In the genomic region with DNA sequence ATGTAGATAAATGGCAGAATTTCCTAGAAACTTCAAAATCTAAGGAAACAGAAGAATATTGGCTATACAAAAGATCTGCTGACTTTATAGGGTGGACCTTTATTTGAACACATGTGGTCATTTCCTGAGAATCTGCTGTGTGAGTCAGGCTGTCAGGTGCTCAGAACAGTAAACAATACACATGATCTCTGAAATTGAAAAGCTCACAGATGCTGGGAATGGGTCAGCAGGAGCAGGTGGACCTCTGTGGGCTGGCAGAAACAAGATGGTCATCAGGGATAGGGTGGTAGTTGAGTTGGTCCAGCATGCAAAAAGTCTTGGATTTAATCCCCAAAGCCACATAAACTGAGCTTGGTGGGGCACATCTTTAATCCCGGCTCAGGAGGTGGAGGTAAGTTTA, we compare ENCODE assay signal across 27 mouse cellular contexts. TPM values are rescaled to one million over a fixed set of nuclear protein-coding genes. Genes with fewer than 3 reads are reported as not detected.
A peak's percentile ranks its signal among the peaks of the same experiment; 100 is the strongest.
DNase-seq lines count a peak whose midpoint lies in the region; ATAC-seq and TF ChIP-seq lines count a peak whose summit lies in the region.
"Had no signal": no experiment of that assay in that cellular context is flagged by ENCODE, and none has a peak within 500 bp of the region (broad histone marks: within the 10 kb centered on the region; RNA-seq: fewer than 3 reads in every experiment).

No protein-coding gene starts in this region.

- peaks cover 9% of the 10 kb centered on the region; the same call in 1 of the 2 replicates for H3K4me1 ChIP-seq in liver, embryonic 16.5 days (ENCODE audit: control insufficient read depth, low read depth, low read length)
- H3K4me1 ChIP-seq in liver, embryonic 12.5 days: peaks cover 18% of the 10 kb centered on the region
- no peaks in the 10 kb centered on the region for H3K4me1 ChIP-seq in intestine, postnatal 0 days (replicated peaks; ENCODE audit: control insufficient read depth, insufficient read depth, low read length)
- 0 out of 2 replicates have a peak, but pooled peaks cover 5% of the 10 kb centered on the region for H3K4me1 ChIP-seq in stomach, embryonic 16.5 days (ENCODE audit: control insufficient read depth, insufficient read depth, low read length)
- H3K4me1 ChIP-seq in forebrain, embryonic 13.5 days: no peaks in the 10 kb centered on the region; the same call in 1 of the 2 replicates
- H3K4me1 ChIP-seq: midbrain, embryonic 15.5 days; stomach, embryonic 15.5 days had no signal

- H3K9me3 ChIP-seq in liver, embryonic 16.5 days (replicated peaks; ENCODE audit: control insufficient read depth, low read length): no peaks in the 10 kb centered on the region
- no peaks in the 10 kb centered on the region for H3K9me3 ChIP-seq in liver, embryonic 12.5 days (replicated peaks)
- H3K9me3 ChIP-seq in intestine, postnatal 0 days (ENCODE audit: control insufficient read depth): no peaks in the 10 kb centered on the region
- no peaks in the 10 kb centered on the region for H3K9me3 ChIP-seq in stomach, embryonic 16.5 days (replicated peaks; ENCODE audit: control insufficient read depth, low read length)
- no peaks in the 10 kb centered on the region for H3K9me3 ChIP-seq in forebrain, embryonic 13.5 days (replicated peaks)
- H3K9me3 ChIP-seq: heart, embryonic 12.5 days; liver, embryonic 13.5 days; lung, embryonic 15.5 days; midbrain, embryonic 15.5 days; stomach, embryonic 15.5 days had no signal

- intact Hi-C loops in gastrocnemius, adult 2 months (cut with DNase I): no loop called here

- H3K4me3 ChIP-seq in gastrocnemius, adult 2 months: no peak overlapping the region
- no peak overlapping the region for H3K4me3 ChIP-seq in liver, embryonic 16.5 days (ENCODE audit: low read depth, low read length)
- H3K4me3 ChIP-seq in liver, embryonic 12.5 days: no peak overlapping the region
- H3K4me3 ChIP-seq in intestine, postnatal 0 days (ENCODE audit: low read depth, low read length): no peak overlapping the region
- no peak overlapping the region for H3K4me3 ChIP-seq in stomach, embryonic 16.5 days (replicated peaks; ENCODE audit: low read length)
- H3K4me3 ChIP-seq in forebrain, embryonic 13.5 days: no peak overlapping the region
- H3K4me3 ChIP-seq: heart, adult 2 months; heart, embryonic 12.5 days; liver, embryonic 13.5 days; lung, embryonic 15.5 days; midbrain, embryonic 15.5 days; stomach, embryonic 15.5 days had no signal

- no peak for DNase-seq in gastrocnemius, adult 2 months
- no peak for DNase-seq in gastrocnemius, adult 8-10 months (ENCODE audit: low spot score in 2 of 2)
- DNase-seq in cerebellum, postnatal 36 days: no peak
- DNase-seq: adrenal gland, postnatal 14 days; cerebellum, adult 11-12 months; cerebellum, adult 9-11 months; gastrocnemius, postnatal 36 days; heart, adult 2 months; kidney, adult 8-10 months; kidney, postnatal 4 days; liver, embryonic 13.5 days; lung, postnatal 4 days; thymus, adult 18-20 months; thymus, postnatal 25 days had no signal

- H3K27ac ChIP-seq in gastrocnemius, adult 2 months: peak overlapping the region; percentile 77
- H3K27ac ChIP-seq in liver, embryonic 16.5 days (ENCODE audit: low read length): 0 out of 2 replicates have a peak overlapping the region, but pooled peaks have one; percentile 1
- no peak overlapping the region for H3K27ac ChIP-seq in liver, embryonic 12.5 days
- H3K27ac ChIP-seq in intestine, postnatal 0 days (ENCODE audit: low read depth, low read length): peak overlapping the region; percentile 36; the same call in 1 of the 2 replicates
- H3K27ac ChIP-seq in stomach, embryonic 16.5 days (ENCODE audit: low read length): peak overlapping the region; percentile 31; the same call in 1 of the 2 replicates
- H3K27ac ChIP-seq in forebrain, embryonic 13.5 days: no peak overlapping the region
- H3K27ac ChIP-seq: heart, adult 2 months; hindbrain, embryonic 14.5 days; kidney, postnatal 0 days; liver, embryonic 13.5 days; lung, embryonic 15.5 days; midbrain, embryonic 15.5 days had no signal

- H3K27me3 ChIP-seq in liver, embryonic 16.5 days (ENCODE audit: control insufficient read depth, insufficient read depth, low read depth, low read length): no peaks in the 10 kb centered on the region
- no peaks in the 10 kb centered on the region for H3K27me3 ChIP-seq in liver, embryonic 12.5 days (replicated peaks)
- H3K27me3 ChIP-seq in intestine, postnatal 0 days (replicated peaks; ENCODE audit: control insufficient read depth, insufficient read depth, low read length): no peaks in the 10 kb centered on the region
- H3K27me3 ChIP-seq in stomach, embryonic 16.5 days (ENCODE audit: control insufficient read depth, insufficient read depth, low read length): no peaks in the 10 kb centered on the region
- no peaks in the 10 kb centered on the region for H3K27me3 ChIP-seq in forebrain, embryonic 13.5 days
- H3K27me3 ChIP-seq: heart, embryonic 12.5 days; liver, embryonic 13.5 days; lung, embryonic 15.5 days; midbrain, embryonic 15.5 days; stomach, embryonic 15.5 days had no signal

- TF ChIP-seq CTCF in gastrocnemius, adult 2 months (IDR thresholded peaks at IDR 0.05): no peak
- TF ChIP-seq CTCF in intestine, postnatal 0 days (IDR thresholded peaks at IDR 0.05; ENCODE audit: low read depth): no peak

- H3K4me2 ChIP-seq in liver, embryonic 16.5 days (ENCODE audit: low read depth, low read length): no peak overlapping the region
- H3K4me2 ChIP-seq in liver, embryonic 12.5 days: no peak overlapping the region
- H3K4me2 ChIP-seq in intestine, postnatal 0 days (replicated peaks; ENCODE audit: low read depth): no peak overlapping the region
- H3K4me2 ChIP-seq in stomach, embryonic 16.5 days (ENCODE audit: low read depth, low read length): no peak overlapping the region
- no peak overlapping the region for H3K4me2 ChIP-seq in forebrain, embryonic 13.5 days
- H3K4me2 ChIP-seq: heart, embryonic 12.5 days; hindbrain, embryonic 14.5 days; liver, embryonic 13.5 days; lung, embryonic 15.5 days; midbrain, embryonic 15.5 days; stomach, embryonic 15.5 days had no signal

- 0 out of 2 replicates have a peak, but pooled peaks have one; percentile 30 for ATAC-seq in liver, embryonic 16.5 days (ENCODE audit: low read depth)
- ATAC-seq in liver, embryonic 12.5 days: no peak
- ATAC-seq in intestine, postnatal 0 days: no peak
- no peak for ATAC-seq in stomach, embryonic 16.5 days (ENCODE audit: insufficient read depth, low FRiP score)
- no peak for ATAC-seq in forebrain, embryonic 13.5 days
- ATAC-seq: forebrain, embryonic 14.5 days; inflammation-experienced regulatory T-cells, adult 6 months; midbrain, embryonic 15.5 days had no signal

- no peaks in the 10 kb centered on the region; the same call in 1 of the 2 replicates for H3K36me3 ChIP-seq in liver, embryonic 16.5 days (ENCODE audit: control insufficient read depth, insufficient read depth)
- peaks cover 42% of the 10 kb centered on the region for H3K36me3 ChIP-seq in liver, embryonic 12.5 days
- H3K36me3 ChIP-seq in intestine, postnatal 0 days (ENCODE audit: control insufficient read depth, insufficient read depth): peaks cover 10% of the 10 kb centered on the region; the same call in 1 of the 2 replicates
- no peaks in the 10 kb centered on the region for H3K36me3 ChIP-seq in stomach, embryonic 16.5 days (ENCODE audit: control insufficient read depth, insufficient read depth, low read length)
- no peaks in the 10 kb centered on the region; the same call in 1 of the 2 replicates for H3K36me3 ChIP-seq in forebrain, embryonic 13.5 days (ENCODE audit: poor library complexity, severe bottlenecking)
- H3K36me3 ChIP-seq: heart, embryonic 12.5 days; lung, embryonic 15.5 days; midbrain, embryonic 15.5 days; stomach, embryonic 15.5 days had no signal

- no peak overlapping the region for H3K9ac ChIP-seq in liver, embryonic 16.5 days (ENCODE audit: low read depth, low read length)
- no peak overlapping the region for H3K9ac ChIP-seq in liver, embryonic 12.5 days
- H3K9ac ChIP-seq in intestine, postnatal 0 days (ENCODE audit: low read depth, low read length): no peak overlapping the region
- no peak overlapping the region for H3K9ac ChIP-seq in stomach, embryonic 16.5 days (ENCODE audit: low read length)
- no peak overlapping the region for H3K9ac ChIP-seq in forebrain, embryonic 13.5 days
- H3K9ac ChIP-seq: heart, embryonic 12.5 days; hindbrain, embryonic 14.5 days; liver, embryonic 13.5 days; lung, embryonic 15.5 days; midbrain, embryonic 15.5 days; stomach, embryonic 15.5 days had no signal

- WGBS in liver, embryonic 16.5 days (ENCODE audit: insufficient replicate concordance): 80% methylated on average over 1 of the region's 1 CpGs
- WGBS in liver, embryonic 12.5 days (ENCODE audit: insufficient replicate concordance): 77% methylated on average over 1 of the region's 1 CpGs
- 93% methylated on average over 1 of the region's 1 CpGs for WGBS in intestine, postnatal 0 days
- 74% methylated on average over 1 of the region's 1 CpGs for WGBS in stomach, embryonic 16.5 days
- 70% methylated on average over 1 of the region's 1 CpGs for WGBS in forebrain, embryonic 13.5 days

RNA-seq across cellular contexts. Expression of gene Tubd1, which starts 53.8 kb away (rescaled TPM):
- total RNA-seq in gastrocnemius, adult 2 months (2021): 1 to 10 TPM; 6.9 to 8.5 TPM
- 1 to 10 TPM; 6.3 to 7.1 (median 6.7) TPM for total RNA-seq in gastrocnemius, adult 8-10 months (2022)
- 8.8 TPM in 2 replicates for polyA plus RNA-seq in liver, embryonic 16.5 days (2015; fragmentation: Nextera tagmentation; extraction: Ambion mirVana)
- polyA plus RNA-seq in liver, embryonic 12.5 days (2016; fragmentation: Nextera tagmentation; extraction: Ambion mirVana): 13.7 and 14.8 TPM in 2 replicates
- polyA plus RNA-seq in intestine, postnatal 0 days (2015; fragmentation: Nextera tagmentation; extraction: Ambion mirVana): 4.7 and 5.9 TPM in 2 replicates
- polyA plus RNA-seq in stomach, embryonic 16.5 days (2015; fragmentation: Nextera tagmentation; extraction: Ambion mirVana): 10.4 and 11.8 TPM in 2 replicates
- polyA plus RNA-seq in forebrain, embryonic 13.5 days (2015; fragmentation: Nextera tagmentation; extraction: Ambion mirVana): 9.9 and 10.7 TPM in 2 replicates

RNA-seq across cellular contexts. Expression of gene Rps6kb1, which starts 54.0 kb away (rescaled TPM):
- 10 to 100 TPM; 21.1 to 22.3 TPM for total RNA-seq in gastrocnemius, adult 2 months (2021)
- 10 to 100 TPM; 17.3 to 27.4 (median 20.1) TPM for total RNA-seq in gastrocnemius, adult 8-10 months (2022)
- 21.1 and 22.0 TPM in 2 replicates for polyA plus RNA-seq in liver, embryonic 16.5 days (2015; fragmentation: Nextera tagmentation; extraction: Ambion mirVana)
- 35.9 and 40.6 TPM in 2 replicates for polyA plus RNA-seq in liver, embryonic 12.5 days (2016; fragmentation: Nextera tagmentation; extraction: Ambion mirVana)
- 37.9 and 39.9 TPM in 2 replicates for polyA plus RNA-seq in intestine, postnatal 0 days (2015; fragmentation: Nextera tagmentation; extraction: Ambion mirVana)
- 58.4 and 60.0 TPM in 2 replicates for polyA plus RNA-seq in stomach, embryonic 16.5 days (2015; fragmentation: Nextera tagmentation; extraction: Ambion mirVana)
- 62.6 and 63.9 TPM in 2 replicates for polyA plus RNA-seq in forebrain, embryonic 13.5 days (2015; fragmentation: Nextera tagmentation; extraction: Ambion mirVana)

Comparison
In these comparisons a context has a peak if more than half of its experiments do, and no peak if none do; other contexts are left out.
1. H3K27ac ChIP-seq: peak in gastrocnemius, adult 2 months (single experiment), liver, embryonic 16.5 days (single experiment), intestine, postnatal 0 days (single experiment) and stomach, embryonic 16.5 days (single experiment); none in liver, embryonic 12.5 days (single experiment) and forebrain, embryonic 13.5 days (single experiment).